Mouse (Mus musculus): Measurements from ENCODE around the gene Hectd4. TPM values are rescaled to one million over a fixed set of nuclear protein-coding genes. Genes with fewer than 3 reads are reported as not detected.
"Not testable (repeated sequence)": the region's sequence is repeated elsewhere in the genome, so short reads cannot be mapped to it uniquely, and the experiment has no call there.

Hectd4 gene
- polyA plus RNA-seq, 1 experiment from 2014 or later = 20.1 TPM

GRCm38 (mm10) chr5:121326079-121326805 is 106.2 kb downstream of the Hectd4 start:
- no peaks in the 10 kb centered on the region for H3K4me1 ChIP-seq (replicated peaks; ENCODE audit: control insufficient read depth, insufficient read depth, low read length)
- WGBS = 76% methylated on average over 14 of the region's 14 CpGs
- no peak overlapping the region for H3K9ac ChIP-seq (replicated peaks; ENCODE audit: low read depth, low read length)
- no peak overlapping the region for H3K4me2 ChIP-seq (ENCODE audit: low read length)
- no peak overlapping the region for H3K4me3 ChIP-seq (replicated peaks; ENCODE audit: low read length)
- peaks cover 62% of the 10 kb centered on the region for H3K36me3 ChIP-seq (ENCODE audit: control insufficient read depth, insufficient read depth)
- ATAC-seq = peak; percentile 55
- H3K27me3 ChIP-seq (replicated peaks; ENCODE audit: control insufficient read depth, insufficient read depth, low read length) = no peaks in the 10 kb centered on the region
- no peak overlapping the region for H3K27ac ChIP-seq (ENCODE audit: low read length)
- no peaks in the 10 kb centered on the region for H3K9me3 ChIP-seq (ENCODE audit: control insufficient read depth, low read length)

GRCm38 (mm10) chr5:121329333-121330058 is 109.5 kb downstream of the Hectd4 start:
- no peak overlapping the region for H3K27ac ChIP-seq (ENCODE audit: low read length)

GRCm38 (mm10) chr5:121330154-121330816 is 110.3 kb downstream of the Hectd4 start:
- 86% methylated on average over 10 of the region's 19 CpGs for WGBS
- peak; percentile 50; the same call in 1 of the 2 replicates for ATAC-seq
- Histone ChIP-seq H3K27ac (ENCODE audit: low read length) (peak overlapping the region; percentile 48; the same call in 1 of the 2 replicates), H3K36me3 (ENCODE audit: control insufficient read depth, insufficient read depth) (peaks cover 54% of the 10 kb centered on the region)
- not testable (repeated sequence) for H3K4me2 ChIP-seq (ENCODE audit: low read length); H3K9ac ChIP-seq (replicated peaks; ENCODE audit: low read depth, low read length); H3K9me3 ChIP-seq (ENCODE audit: control insufficient read depth, low read length); H3K4me3 ChIP-seq (replicated peaks; ENCODE audit: low read length); H3K4me1 ChIP-seq (replicated peaks; ENCODE audit: control insufficient read depth, insufficient read depth, low read length); H3K27me3 ChIP-seq (replicated peaks; ENCODE audit: control insufficient read depth, insufficient read depth, low read length)

More at GRCm38 (mm10) chr5:121329333-121330058, 109.5 kb downstream of the Hectd4 start:
- Histone ChIP-seq H3K9ac (replicated peaks; ENCODE audit: low read depth, low read length) (no peak overlapping the region), H3K9me3 (ENCODE audit: control insufficient read depth, low read length) (no peaks in the 10 kb centered on the region), H3K4me1 (replicated peaks; ENCODE audit: control insufficient read depth, insufficient read depth, low read length) (no peaks in the 10 kb centered on the region), H3K27me3 (replicated peaks; ENCODE audit: control insufficient read depth, insufficient read depth, low read length) (no peaks in the 10 kb centered on the region), H3K36me3 (ENCODE audit: control insufficient read depth, insufficient read depth) (peaks cover 52% of the 10 kb centered on the region), H3K4me3 (replicated peaks; ENCODE audit: low read length) (peak overlapping the region; percentile 5; the same call in 1 of the 2 replicates), H3K4me2 (ENCODE audit: low read length) (no peak overlapping the region)
- no peak for ATAC-seq
- WGBS = 87% methylated on average over 11 of the region's 11 CpGs

GRCm38 (mm10) chr5:121331731-121332130 is 111.7 kb downstream of the Hectd4 start:
- Histone ChIP-seq H3K9ac (replicated peaks; ENCODE audit: low read depth, low read length) (no peak overlapping the region), H3K27me3 (replicated peaks; ENCODE audit: control insufficient read depth, insufficient read depth, low read length) (no peaks in the 10 kb centered on the region), H3K4me2 (ENCODE audit: low read length) (no peak overlapping the region), H3K4me1 (replicated peaks; ENCODE audit: control insufficient read depth, insufficient read depth, low read length) (no peaks in the 10 kb centered on the region), H3K27ac (ENCODE audit: low read length) (no peak overlapping the region), H3K36me3 (ENCODE audit: control insufficient read depth, insufficient read depth) (peaks cover 53% of the 10 kb centered on the region), H3K4me3 (replicated peaks; ENCODE audit: low read length) (no peak overlapping the region), H3K9me3 (ENCODE audit: control insufficient read depth, low read length) (no peaks in the 10 kb centered on the region)
- no peak for ATAC-seq
- 92% methylated on average over 10 of the region's 10 CpGs for WGBS

- H3K9ac ChIP-seq (replicated peaks; ENCODE audit: low read depth, low read length) = no peak overlapping the region
- WGBS = 95% methylated on average over 9 of the region's 9 CpGs
- H3K4me2 ChIP-seq (ENCODE audit: low read length) = no peak overlapping the region
- H3K27ac ChIP-seq (ENCODE audit: low read length) = no peak overlapping the region
- no peaks in the 10 kb centered on the region for H3K4me1 ChIP-seq (replicated peaks; ENCODE audit: control insufficient read depth, insufficient read depth, low read length)
- no peaks in the 10 kb centered on the region for H3K27me3 ChIP-seq (replicated peaks; ENCODE audit: control insufficient read depth, insufficient read depth, low read length)
- no peak for ATAC-seq
- H3K4me3 ChIP-seq (replicated peaks; ENCODE audit: low read length) = no peak overlapping the region
- H3K9me3 ChIP-seq (ENCODE audit: control insufficient read depth, low read length) = no peaks in the 10 kb centered on the region
- H3K36me3 ChIP-seq (ENCODE audit: control insufficient read depth, insufficient read depth) = peaks cover 55% of the 10 kb centered on the region
Observed at GRCm38 (mm10) chr5:121333976-121334375, 114.0 kb downstream of the Hectd4 start.

GRCm38 (mm10) chr5:121334454-121334853 is 114.4 kb downstream of the Hectd4 start:
- H3K27me3 ChIP-seq (replicated peaks; ENCODE audit: control insufficient read depth, insufficient read depth, low read length) = no peaks in the 10 kb centered on the region
- H3K9me3 ChIP-seq (ENCODE audit: control insufficient read depth, low read length) = no peaks in the 10 kb centered on the region
- no peaks in the 10 kb centered on the region for H3K4me1 ChIP-seq (replicated peaks; ENCODE audit: control insufficient read depth, insufficient read depth, low read length)
- peaks cover 52% of the 10 kb centered on the region for H3K36me3 ChIP-seq (ENCODE audit: control insufficient read depth, insufficient read depth)
- no peak overlapping the region for H3K4me3 ChIP-seq (replicated peaks; ENCODE audit: low read length)
- ATAC-seq = no peak
- H3K27ac ChIP-seq (ENCODE audit: low read length) = no peak overlapping the region
- 93% methylated on average over 5 of the region's 5 CpGs for WGBS
- no peak overlapping the region for H3K4me2 ChIP-seq (ENCODE audit: low read length)
- H3K9ac ChIP-seq (replicated peaks; ENCODE audit: low read depth, low read length) = no peak overlapping the region

DNA sequence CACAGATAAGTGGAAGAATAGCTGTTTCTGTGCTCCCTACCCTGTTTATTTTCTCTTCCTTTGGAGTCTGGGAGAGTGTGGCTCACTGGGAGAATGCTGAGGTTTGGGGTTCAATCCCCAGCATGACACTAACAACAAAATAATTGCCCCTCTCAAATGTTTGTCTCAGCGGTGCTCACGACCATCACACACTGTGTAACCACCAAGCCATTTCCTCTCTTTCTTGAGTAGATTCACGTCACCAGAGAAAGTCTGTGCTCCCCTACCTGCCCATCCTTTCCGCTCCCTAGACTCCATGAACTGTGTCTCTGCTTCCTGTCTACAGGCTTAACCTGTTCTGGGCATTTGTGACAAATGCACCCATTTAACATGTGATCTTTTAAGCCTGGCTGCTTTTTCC is 115.4 kb downstream of the Hectd4 start:
- WGBS = 91% methylated on average over 4 of the region's 4 CpGs
- no peaks in the 10 kb centered on the region for H3K27me3 ChIP-seq (replicated peaks; ENCODE audit: control insufficient read depth, insufficient read depth, low read length)
- H3K9me3 ChIP-seq (ENCODE audit: control insufficient read depth, low read length) = no peaks in the 10 kb centered on the region
- no peak overlapping the region for H3K4me2 ChIP-seq (ENCODE audit: low read length)
- H3K4me3 ChIP-seq (replicated peaks; ENCODE audit: low read length) = no peak overlapping the region
- H3K9ac ChIP-seq (replicated peaks; ENCODE audit: low read depth, low read length) = no peak overlapping the region
- peaks cover 53% of the 10 kb centered on the region for H3K36me3 ChIP-seq (ENCODE audit: control insufficient read depth, insufficient read depth)
- no peak for ATAC-seq
- no peak overlapping the region for H3K27ac ChIP-seq (ENCODE audit: low read length)
- no peaks in the 10 kb centered on the region for H3K4me1 ChIP-seq (replicated peaks; ENCODE audit: control insufficient read depth, insufficient read depth, low read length)

- no peaks in the 10 kb centered on the region for H3K27me3 ChIP-seq (replicated peaks; ENCODE audit: control insufficient read depth, insufficient read depth, low read length)
- ATAC-seq = no peak
- 77% methylated on average over 3 of the region's 3 CpGs for WGBS
Observed at GRCm38 (mm10) chr5:121336009-121336408, 116.0 kb downstream of the Hectd4 start.

GRCm38 (mm10) chr5:121336776-121337175 is 116.8 kb downstream of the Hectd4 start:
- H3K36me3 ChIP-seq (ENCODE audit: control insufficient read depth, insufficient read depth) = peaks cover 51% of the 10 kb centered on the region
- H3K9me3 ChIP-seq (ENCODE audit: control insufficient read depth, low read length) = no peaks in the 10 kb centered on the region
- H3K4me3 ChIP-seq (replicated peaks; ENCODE audit: low read length) = no peak overlapping the region
- H3K4me1 ChIP-seq (replicated peaks; ENCODE audit: control insufficient read depth, insufficient read depth, low read length) = no peaks in the 10 kb centered on the region
- no peak overlapping the region for H3K9ac ChIP-seq (replicated peaks; ENCODE audit: low read depth, low read length)
- 95% methylated on average over 6 of the region's 6 CpGs for WGBS
- no peak overlapping the region for H3K4me2 ChIP-seq (ENCODE audit: low read length)
- no peak overlapping the region for H3K27ac ChIP-seq (ENCODE audit: low read length)
- ATAC-seq = no peak
- H3K27me3 ChIP-seq (replicated peaks; ENCODE audit: control insufficient read depth, insufficient read depth, low read length) = no peaks in the 10 kb centered on the region

More at GRCm38 (mm10) chr5:121336009-121336408, 116.0 kb downstream of the Hectd4 start:
- no peak overlapping the region for H3K27ac ChIP-seq (ENCODE audit: low read length)
- no peak overlapping the region for H3K4me3 ChIP-seq (replicated peaks; ENCODE audit: low read length)
- H3K36me3 ChIP-seq (ENCODE audit: control insufficient read depth, insufficient read depth) = peaks cover 54% of the 10 kb centered on the region
- no peak overlapping the region for H3K4me2 ChIP-seq (ENCODE audit: low read length)
- H3K4me1 ChIP-seq (replicated peaks; ENCODE audit: control insufficient read depth, insufficient read depth, low read length) = no peaks in the 10 kb centered on the region
- no peak overlapping the region for H3K9ac ChIP-seq (replicated peaks; ENCODE audit: low read depth, low read length)
- no peaks in the 10 kb centered on the region for H3K9me3 ChIP-seq (ENCODE audit: control insufficient read depth, low read length)
